Mouse (Mus musculus) Patski (cell line): ENCODE measurements at regions not wholly inside any gene's neighbourhood (a gene's known extent, or its start where the extent isn't known, plus 50 kb on each side); places are given as distances from the start of the nearest gene placed in this dataset.
"Not testable (repeated sequence)": the region's sequence is repeated elsewhere in the genome, so short reads cannot be mapped to it uniquely, and the experiment has no call there.

Source experiments
- ATAC-seq: fragments of 100-300 bp; one replicate; pipeline ENCODE4 v1.8.0; 2021
- CTCF ChIA-PET: fragments of 350-600 bp; sonication (Branson Sonifier 250); formaldehyde crosslinking; loops from one replicate; lab custom pipeline; 2022; ENCODE audit warnings: inconsistent platforms; lab: Charles Lee
- POLR2A ChIA-PET: fragments of 350-600 bp; sonication (Branson Sonifier 250); formaldehyde crosslinking; loops from one replicate; lab custom pipeline; 2022; ENCODE audit warnings: antibody characterized with exemption, inconsistent platforms; lab: Charles Lee
- DNase-seq: peaks from one replicate; pipeline ENCODE4 v3.0.0-alpha.2; 2011; ENCODE audit warnings: low read depth, low spot score
- H3K27me3 ChIP-seq: fragments of 371-371 bp; one replicate; pipeline ENCODE4 v1.5.1; 2021
- CTCF ChIP-seq: fragments of 100-300 bp; IDR thresholded peaks from one replicate; pipeline ENCODE4 v1.5.1; 2021
- in situ Hi-C: fragments of 300-500 bp; cut with MboI; formaldehyde crosslinking; loops from 3 replicates; pipeline ENCODE4 v1.11.1; 2018; ENCODE audit warnings: low pct_unique_long_range_greater_than_20kb, mixed read lengths

GRCm38 (mm10) chr17:10150403-10150689, 169.3 kb downstream of the Qk start:
- ATAC-seq, DNase-seq, CTCF ChIA-PET, POLR2A ChIA-PET, H3K27me3 ChIP-seq, in situ Hi-C loops: not testable (repeated sequence)

GRCm38 (mm10) chr17:10149682-10150402, 169.8 kb downstream of the Qk start:
- no peak for DNase-seq
- no peaks in the 10 kb centered on the region for H3K27me3 ChIP-seq
- no peak for ATAC-seq
- no peak for TF ChIP-seq CTCF
- in situ Hi-C loops, result no loop called here
- CTCF ChIA-PET, result no interaction called here
- POLR2A ChIA-PET, result interaction anchor here (0.6 kb wide), 1 partner anchor 67 kb away, joined by 5 read pairs; no protein-coding TSS in a partner anchor

GRCm38 (mm10) chr17:10147106-10147505, 172.5 kb downstream of the Qk start:
- in situ Hi-C loops, result no loop called here
- ChIA-PET POLR2A (no interaction called here), CTCF (no interaction called here)
- no peaks in the 10 kb centered on the region for H3K27me3 ChIP-seq
- no peak for TF ChIP-seq CTCF
- ATAC-seq (no peak), DNase-seq (no peak)

GRCm38 (mm10) chr17:10146576-10146975, 173.1 kb downstream of the Qk start:
- no peak for DNase-seq
- no peak for TF ChIP-seq CTCF
- in situ Hi-C loops, result no loop called here
- CTCF ChIA-PET, result no interaction called here
- ATAC-seq, result no peak
- POLR2A ChIA-PET, result no interaction called here
- H3K27me3 ChIP-seq, result no peaks in the 10 kb centered on the region

- ATAC-seq (no peak), DNase-seq (no peak)
- in situ Hi-C loops, result no loop called here
- H3K27me3 ChIP-seq, result no peaks in the 10 kb centered on the region
- TF ChIP-seq CTCF, result no peak
- CTCF ChIA-PET, result interaction anchor here (1.1 kb wide), 1 partner anchor 9 kb away, joined by 3 read pairs; no protein-coding TSS in a partner anchor
- POLR2A ChIA-PET, result no interaction called here
Observed at GRCm38 (mm10) chr17:10138847-10139246, 180.8 kb downstream of the Qk start.

GRCm38 (mm10) chr17:10138374-10138773, 181.3 kb downstream of the Qk start:
- no peak for TF ChIP-seq CTCF
- CTCF ChIA-PET, result interaction anchor here (1.1 kb wide), 1 partner anchor 9 kb away, joined by 3 read pairs; no protein-coding TSS in a partner anchor
- ATAC-seq (no peak), DNase-seq (no peak)
- H3K27me3 ChIP-seq, result no peaks in the 10 kb centered on the region
- POLR2A ChIA-PET, result no interaction called here
- in situ Hi-C loops, result no loop called here

GRCm38 (mm10) chr17:10135111-10135510, 184.5 kb downstream of the Qk start:
- in situ Hi-C loops, result no loop called here
- CTCF ChIA-PET, result no interaction called here
- POLR2A ChIA-PET, result no interaction called here
- TF ChIP-seq CTCF, result no peak
- DNase-seq, result no peak
- ATAC-seq, result no peak
- no peaks in the 10 kb centered on the region for H3K27me3 ChIP-seq

GRCm38 (mm10) chr17:10128591-10128990, 191.1 kb downstream of the Qk start:
- no peaks in the 10 kb centered on the region for H3K27me3 ChIP-seq
- ATAC-seq (no peak), DNase-seq (no peak)
- TF ChIP-seq CTCF, result no peak
- ChIA-PET POLR2A (no interaction called here), CTCF (no interaction called here)
- in situ Hi-C loops, result no loop called here

GRCm38 (mm10) chr17:10122411-10122810, 197.2 kb downstream of the Qk start:
- in situ Hi-C loops, result no loop called here
- POLR2A ChIA-PET, result no interaction called here
- ATAC-seq (no peak), DNase-seq (no peak)
- no peaks in the 10 kb centered on the region for H3K27me3 ChIP-seq
- CTCF ChIA-PET, result no interaction called here
- TF ChIP-seq CTCF, result no peak

GRCm38 (mm10) chr17:10112118-10112517, 207.5 kb downstream of the Qk start:
- in situ Hi-C loops, result no loop called here

GRCm38 (mm10) chr17:10110375-10110675, 209.3 kb downstream of the Qk start:
- H3K27me3 ChIP-seq, result no peaks in the 10 kb centered on the region
- no peak for DNase-seq
- ChIA-PET POLR2A (interaction anchor here (0.6 to 0.7 kb wide), 2 partner anchors 8 to 243 kb away, joined by 3 read pairs; no protein-coding TSS in a partner anchor), CTCF (no interaction called here)
- no peak for TF ChIP-seq CTCF
- in situ Hi-C loops, result no loop called here
- no peak for ATAC-seq

More at GRCm38 (mm10) chr17:10112118-10112517, 207.5 kb downstream of the Qk start:
- H3K27me3 ChIP-seq, result no peaks in the 10 kb centered on the region
- ATAC-seq (no peak), DNase-seq (no peak)
- ChIA-PET CTCF (no interaction called here), POLR2A (no interaction called here)
- TF ChIP-seq CTCF, result no peak
